Mouse (Mus musculus) bone marrow macrophage, adult 2 months (primary cell): ENCODE results near the gene Mvb12b. TPM values are rescaled to one million over a fixed set of nuclear protein-coding genes. Genes with fewer than 3 reads are reported as not detected.

Source experiments
- H3K27ac ChIP-seq: 2 replicates; pipeline ENCODE4 v1.5.1; 2012; ENCODE audit warnings: low read depth, low read length; ENCODE audit not compliant: insufficient read depth
- H3K4me1 ChIP-seq: 2 replicates; pipeline ENCODE4 v1.6.1; 2012; ENCODE audit warnings: low read length; ENCODE audit not compliant: control insufficient read depth, insufficient read depth
- H3K4me3 ChIP-seq: 2 replicates; pipeline ENCODE4 v1.5.1; 2012; ENCODE audit warnings: mild to moderate bottlenecking, low read length, moderate library complexity; ENCODE audit not compliant: insufficient read depth
- CTCF ChIP-seq: IDR thresholded peaks from 2 replicates; pipeline ENCODE4 v1.5.1; 2012; ENCODE audit warnings: low read depth, mild to moderate bottlenecking, low read length, moderate library complexity
- POLR2A ChIP-seq: IDR thresholded peaks from 2 replicates; pipeline ENCODE4 v1.6.1; 2012; ENCODE audit warnings: mild to moderate bottlenecking, low read depth, low read length, borderline replicate concordance
- polyA plus RNA-seq: library from polyadenylated mRNA; stranded (reverse); fragments of >200 nt; gene quantifications from 2 replicates; pipeline ENCODE4 v1.2.4, GENCODE M21; 2012; ENCODE audit not compliant: missing spikeins, insufficient read depth, insufficient read length

Gene Mvb12b
- polyA plus RNA-seq, 1 experiment = 17.0 TPM

- Histone ChIP-seq H3K27ac (peak overlapping the region; percentile 47), H3K4me3 (no peak overlapping the region), H3K4me1 (peaks cover 36% of the 10 kb centered on the region)
- no peak for TF ChIP-seq POLR2A
- no peak for TF ChIP-seq CTCF
These were observed 40.4 kb downstream of the Mvb12b start for GRCm38 (mm10) chr2:33847196-33847834.

- Histone ChIP-seq H3K4me3 (no peak overlapping the region), H3K4me1 (peaks cover 35% of the 10 kb centered on the region), H3K27ac (no peak overlapping the region)
- TF ChIP-seq POLR2A = no peak
- TF ChIP-seq CTCF = no peak
These were observed 41.1 kb downstream of the Mvb12b start for GRCm38 (mm10) chr2:33846635-33847034.

GRCm38 (mm10) chr2:33843642-33844041 is 44.1 kb downstream of the Mvb12b start:
- Histone ChIP-seq H3K27ac (no peak overlapping the region), H3K4me1 (peaks cover 22% of the 10 kb centered on the region), H3K4me3 (no peak overlapping the region)
- TF ChIP-seq CTCF = no peak
- no peak for TF ChIP-seq POLR2A

GRCm38 (mm10) chr2:33842983-33843577 is 44.7 kb downstream of the Mvb12b start:
- no peak for TF ChIP-seq CTCF
- no peak for TF ChIP-seq POLR2A
- Histone ChIP-seq H3K4me3 (no peak overlapping the region), H3K27ac (no peak overlapping the region), H3K4me1 (peaks cover 21% of the 10 kb centered on the region)

GRCm38 (mm10) chr2:33841980-33842379 is 45.8 kb downstream of the Mvb12b start:
- no peak overlapping the region for H3K27ac ChIP-seq
- H3K4me1 ChIP-seq = peaks cover 14% of the 10 kb centered on the region
- H3K4me3 ChIP-seq = no peak overlapping the region

GRCm38 (mm10) chr2:33840483-33840882 is 47.3 kb downstream of the Mvb12b start:
- H3K4me1 ChIP-seq = peaks cover 9% of the 10 kb centered on the region; the same call in 1 of the 2 replicates

More at GRCm38 (mm10) chr2:33841980-33842379, 45.8 kb downstream of the Mvb12b start:
- TF ChIP-seq POLR2A (no peak), CTCF (no peak)

GRCm38 (mm10) chr2:33839252-33839651 is 48.5 kb downstream of the Mvb12b start:
- Histone ChIP-seq H3K4me1 (peaks cover 9% of the 10 kb centered on the region; the same call in 1 of the 2 replicates), H3K4me3 (no peak overlapping the region), H3K27ac (no peak overlapping the region)
- TF ChIP-seq POLR2A (no peak), CTCF (no peak)

More at GRCm38 (mm10) chr2:33840483-33840882, 47.3 kb downstream of the Mvb12b start:
- Histone ChIP-seq H3K4me3 (no peak overlapping the region), H3K27ac (no peak overlapping the region)
- TF ChIP-seq POLR2A (no peak), CTCF (no peak)

- TF ChIP-seq POLR2A (no peak), CTCF (no peak)
- Histone ChIP-seq H3K27ac (no peak overlapping the region), H3K4me1 (peaks cover 7% of the 10 kb centered on the region; the same call in 1 of the 2 replicates), H3K4me3 (no peak overlapping the region)
These were observed 50.4 kb downstream of the Mvb12b start for GRCm38 (mm10) chr2:33837297-33837696.

- H3K4me3 ChIP-seq = no peak overlapping the region
- TF ChIP-seq POLR2A (no peak), CTCF (no peak)
These were observed 51.0 kb downstream of the Mvb12b start for GRCm38 (mm10) chr2:33836660-33837213.

GRCm38 (mm10) chr2:33835038-33835437 is 52.7 kb downstream of the Mvb12b start:
- no peak overlapping the region for H3K27ac ChIP-seq
- H3K4me1 ChIP-seq = peaks cover 7% of the 10 kb centered on the region; the same call in 1 of the 2 replicates
- H3K4me3 ChIP-seq = no peak overlapping the region
- no peak for TF ChIP-seq CTCF
- no peak for TF ChIP-seq POLR2A

More at GRCm38 (mm10) chr2:33836660-33837213, 51.0 kb downstream of the Mvb12b start:
- H3K4me1 ChIP-seq = peaks cover 7% of the 10 kb centered on the region; the same call in 1 of the 2 replicates
- no peak overlapping the region for H3K27ac ChIP-seq
